Comparison of ENCODE assay signal across 19 mouse cellular contexts in genomic region chr2:3594663-3595318, GRCm38 (mm10). TPM values are rescaled to one million over a fixed set of nuclear protein-coding genes. Genes with fewer than 3 reads are reported as not detected.
A peak's percentile ranks its signal among the peaks of the same experiment; 100 is the strongest.
DNase-seq lines count a peak whose midpoint lies in the region; ATAC-seq and TF ChIP-seq lines count a peak whose summit lies in the region.
"Had no signal": no experiment of that assay in that cellular context is flagged by ENCODE, and none has a peak within 500 bp of the region (broad histone marks: within the 10 kb centered on the region; RNA-seq: fewer than 3 reads in every experiment).

No protein-coding gene starts in this region.

- no peak for TF ChIP-seq POLR2A in MEL (IDR thresholded peaks at IDR 0.05; ENCODE audit: control insufficient read depth in 1 of 2, insufficient read depth in 1 of 2, low read depth in 1 of 2, low read length in 2 of 2, poor library complexity in 1 of 2)

- ATAC-seq in liver, embryonic 14.5 days (ENCODE audit: insufficient read depth): peak; percentile 60; the same call in 1 of the 2 replicates
- ATAC-seq: forebrain, embryonic 13.5 days had no signal

- peak; percentile 74 for DNase-seq in MEL (ENCODE audit: low read depth, low spot score)
- DNase-seq in cerebellum, adult 18-20 months: peak; percentile 33 to 58
- DNase-seq in cerebellum, postnatal 25 days: peak; percentile 57 to 58
- peak in 1 of 3 experiments; percentile 11 for DNase-seq in liver, embryonic 14.5 days (ENCODE audit: low read depth in 3 of 3, low spot score in 3 of 3)
- no peak for DNase-seq in thymus, postnatal 14 days
- DNase-seq in embryo, embryonic 10 days (ENCODE audit: low spot score): no peak
- DNase-seq in left cerebral cortex, adult 18-20 months (ENCODE audit: low spot score in 2 of 2): no peak
- DNase-seq: adrenal gland, postnatal 36 days; gastrocnemius, postnatal 36 days; kidney, adult 18-20 months; layer of hippocampus, postnatal 36 days; retina, postnatal 1 day; thymus, postnatal 25 days had no signal

- TF ChIP-seq EP300 in MEL (IDR thresholded peaks at IDR 0.05; ENCODE audit: low read depth in 1 of 2, low read length in 2 of 2): peak; percentile 64 to 85; a peak in 3 of 4 replicates
- peak; percentile 43 for TF ChIP-seq EP300 in liver, embryonic 14.5 days (IDR thresholded peaks at IDR 0.05; ENCODE audit: low read depth)

- no peaks in the 10 kb centered on the region for H3K79me2 ChIP-seq in MEL (ENCODE audit: control insufficient read depth, insufficient read depth, low read length, poor library complexity)

- peak overlapping the region; percentile 33 for H3K27ac ChIP-seq in MEL (ENCODE audit: control insufficient read depth, low read depth, low read length)
- H3K27ac ChIP-seq in liver, embryonic 14.5 days: no peak overlapping the region
- H3K27ac ChIP-seq: forebrain, embryonic 13.5 days; kidney, postnatal 0 days; limb, embryonic 15.5 days; lung, embryonic 15.5 days; macrophage; midbrain, embryonic 12.5 days had no signal

- no peak for TF ChIP-seq CTCF in MEL (IDR thresholded peaks at IDR 0.05 in 2 of 3, conservative IDR thresholded peaks at IDR 0.05 in 1 of 3; ENCODE audit: control insufficient read depth in 1 of 3, insufficient read depth in 1 of 3, low read depth in 2 of 3, low read length in 3 of 3, poor library complexity in 1 of 3, severe bottlenecking in 1 of 3)
- no peak for TF ChIP-seq CTCF in liver, embryonic 14.5 days (IDR thresholded peaks at IDR 0.05; ENCODE audit: low read depth)

- peaks cover 0 to 13% of the 10 kb centered on the region in 2 experiments; a peak in 2 of 4 replicates for H3K36me3 ChIP-seq in MEL (ENCODE audit: control insufficient read depth in 1 of 2, insufficient read depth in 2 of 2, low read length in 2 of 2)
- H3K36me3 ChIP-seq in liver, embryonic 14.5 days (replicated peaks; ENCODE audit: control insufficient read depth, insufficient read depth, low read depth): no peaks in the 10 kb centered on the region
- H3K36me3 ChIP-seq: limb, embryonic 15.5 days; lung, embryonic 15.5 days; midbrain, embryonic 12.5 days had no signal

- no peak for TF ChIP-seq RAD21 in MEL (IDR thresholded peaks at IDR 0.05; ENCODE audit: low read depth, low read length)

- no peak overlapping the region for H3K9ac ChIP-seq in MEL (ENCODE audit: control insufficient read depth, low read depth, low read length, poor library complexity, severe bottlenecking)
- H3K9ac ChIP-seq in liver, embryonic 14.5 days (replicated peaks): no peak overlapping the region
- H3K9ac ChIP-seq: forebrain, embryonic 13.5 days; limb, embryonic 15.5 days; lung, embryonic 15.5 days; midbrain, embryonic 12.5 days had no signal

- 25% methylated on average over 2 of the region's 2 CpGs for WGBS in liver, embryonic 14.5 days (ENCODE audit: insufficient replicate concordance)

- H3K27me3 ChIP-seq in MEL (ENCODE audit: control insufficient read depth in 1 of 2, insufficient read depth in 2 of 2, low read length in 2 of 2): no peaks in the 10 kb centered on the region
- H3K27me3 ChIP-seq in liver, embryonic 14.5 days (ENCODE audit: control insufficient read depth, insufficient read depth, low read length): no peaks in the 10 kb centered on the region
- H3K27me3 ChIP-seq: forebrain, embryonic 13.5 days; limb, embryonic 15.5 days; lung, embryonic 15.5 days; midbrain, embryonic 12.5 days had no signal

- no peak overlapping the region for H3K4me3 ChIP-seq in MEL (ENCODE audit: control insufficient read depth in 1 of 2, insufficient read depth in 1 of 2, low read depth in 2 of 2, low read length in 2 of 2)
- no peak overlapping the region for H3K4me3 ChIP-seq in liver, embryonic 14.5 days (ENCODE audit: insufficient read depth in 1 of 2, low read depth in 2 of 2, low read length in 2 of 2)
- H3K4me3 ChIP-seq: forebrain, embryonic 13.5 days; limb, embryonic 15.5 days; lung, embryonic 15.5 days; midbrain, embryonic 12.5 days had no signal

- no peak overlapping the region for H3K4me2 ChIP-seq in liver, embryonic 14.5 days (ENCODE audit: low read depth)
- H3K4me2 ChIP-seq: forebrain, embryonic 13.5 days; limb, embryonic 15.5 days; lung, embryonic 15.5 days; midbrain, embryonic 12.5 days had no signal

- H3K9me3 ChIP-seq in MEL (replicated peaks; ENCODE audit: insufficient read depth, low read length): no peaks in the 10 kb centered on the region
- H3K9me3 ChIP-seq in liver, embryonic 14.5 days (ENCODE audit: control insufficient read depth, low read length): no peaks in the 10 kb centered on the region
- H3K9me3 ChIP-seq: forebrain, embryonic 13.5 days; limb, embryonic 15.5 days; lung, embryonic 15.5 days had no signal

- peaks cover 3 to 14% of the 10 kb centered on the region in 2 experiments; a peak in 3 of 4 replicates for H3K4me1 ChIP-seq in MEL (ENCODE audit: control insufficient read depth in 1 of 2, insufficient read depth in 2 of 2, low read length in 2 of 2)
- H3K4me1 ChIP-seq in liver, embryonic 14.5 days (replicated peaks; ENCODE audit: control insufficient read depth in 2 of 2, insufficient read depth in 2 of 2, low read length in 1 of 2): peaks cover 0 to 2% of the 10 kb centered on the region in 2 experiments; a peak in 2 of 4 replicates
- H3K4me1 ChIP-seq: forebrain, embryonic 13.5 days; limb, embryonic 15.5 days; lung, embryonic 15.5 days; midbrain, embryonic 12.5 days had no signal

TF ChIP-seq in MEL, 35 proteins besides CTCF, POLR2A, EP300 and RAD21:
- TF ChIP-seq GATA1 (IDR thresholded peaks at IDR 0.05; ENCODE audit: low read depth, low read length) (peak; percentile 60), MYC (IDR thresholded peaks at IDR 0.05; ENCODE audit: low read depth, low read length) (0 out of 2 replicates have a peak, but pooled peaks have one; percentile 18), RCOR1 (IDR thresholded peaks at IDR 0.05; ENCODE audit: low read depth, low read length) (no peak), KAT2A (conservative IDR thresholded peaks at IDR 0.05; ENCODE audit: low read depth, low read length) (no peak), TBP (IDR thresholded peaks at IDR 0.05; ENCODE audit: low read depth, low read length) (no peak), E2F4 (IDR thresholded peaks at IDR 0.05; ENCODE audit: borderline replicate concordance, low read depth, low read length) (no peak), ETS1 (IDR thresholded peaks at IDR 0.05; ENCODE audit: low read depth, low read length) (peak; percentile 41; the same call in 1 of the 2 replicates), TCF12 (IDR thresholded peaks at IDR 0.05; ENCODE audit: low read depth, low read length) (0 out of 2 replicates have a peak, but pooled peaks have one; percentile 32), TAL1 (IDR thresholded peaks at IDR 0.05; ENCODE audit: low read length) (peak; percentile 43)

RNA-seq across cellular contexts. Expression of gene Fam107b, which starts 24.5 kb away (rescaled TPM):
- 9.0 and 10.0 TPM in 2 replicates for total RNA-seq in MEL (2012; rRNA removed)
- polyA plus RNA-seq in MEL (2012; ENCODE audit: insufficient read depth in 1 of 2, insufficient read length in 2 of 2, low read depth in 1 of 2, low replicate concordance in 2 of 2, missing spikeins in 1 of 2): 10 to 100 TPM in 1 of 2 experiments, not detected in 1; 15.5 TPM
- polyA plus RNA-seq in liver, embryonic 14.5 days (2012; rRNA removed): 9.8 and 10.3 TPM in 2 replicates
- 20.8 and 21.4 TPM in 2 replicates for polyA plus RNA-seq in liver, embryonic 14.5 days (2014; fragmentation: Nextera tagmentation; extraction: Ambion mirVana)
- 1 to 10 TPM; 7.7 to 9.3 TPM for total RNA-seq in left cerebral cortex, adult 18-20 months (2021)

Comparison
In these comparisons a context has a peak if more than half of its experiments do, and no peak if none do; other contexts are left out.
1. DNase-seq: peak in MEL (single experiment), cerebellum, adult 18-20 months (2 of 2) and cerebellum, postnatal 25 days (2 of 2); none in thymus, postnatal 14 days (single experiment), embryo, embryonic 10 days (single experiment) and left cerebral cortex, adult 18-20 months (0 of 2).